Mouse (Mus musculus): ENCODE data around the gene Capn15. TPM values are rescaled to one million over a fixed set of nuclear protein-coding genes. Genes with fewer than 3 reads are reported as not detected.

Capn15 gene
- polyA plus RNA-seq, 1 experiment, result 49.5 TPM

DNA sequence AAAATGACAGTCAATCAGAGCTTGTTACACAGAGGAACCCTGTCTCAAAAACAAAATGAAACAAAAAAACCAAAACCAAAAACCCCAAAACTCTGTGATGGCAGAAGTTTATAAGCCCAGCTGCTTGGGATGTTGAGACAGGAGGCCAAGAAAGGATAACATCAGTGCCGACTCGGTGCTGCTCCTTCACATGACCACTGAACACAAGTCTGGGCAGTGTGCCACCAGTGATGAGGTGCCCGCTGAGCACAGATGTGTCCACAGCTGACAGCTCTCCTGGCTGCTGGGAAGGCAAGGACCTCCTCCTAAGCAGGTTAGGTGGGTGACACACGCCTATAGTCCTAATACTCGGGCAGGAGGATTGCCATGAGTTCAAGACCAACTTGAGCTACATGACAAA, 63.5 kb downstream of the Capn15 start:
- no peak for TF ChIP-seq GATA1 (IDR thresholded peaks at IDR 0.05; ENCODE audit: low read length)

DNA sequence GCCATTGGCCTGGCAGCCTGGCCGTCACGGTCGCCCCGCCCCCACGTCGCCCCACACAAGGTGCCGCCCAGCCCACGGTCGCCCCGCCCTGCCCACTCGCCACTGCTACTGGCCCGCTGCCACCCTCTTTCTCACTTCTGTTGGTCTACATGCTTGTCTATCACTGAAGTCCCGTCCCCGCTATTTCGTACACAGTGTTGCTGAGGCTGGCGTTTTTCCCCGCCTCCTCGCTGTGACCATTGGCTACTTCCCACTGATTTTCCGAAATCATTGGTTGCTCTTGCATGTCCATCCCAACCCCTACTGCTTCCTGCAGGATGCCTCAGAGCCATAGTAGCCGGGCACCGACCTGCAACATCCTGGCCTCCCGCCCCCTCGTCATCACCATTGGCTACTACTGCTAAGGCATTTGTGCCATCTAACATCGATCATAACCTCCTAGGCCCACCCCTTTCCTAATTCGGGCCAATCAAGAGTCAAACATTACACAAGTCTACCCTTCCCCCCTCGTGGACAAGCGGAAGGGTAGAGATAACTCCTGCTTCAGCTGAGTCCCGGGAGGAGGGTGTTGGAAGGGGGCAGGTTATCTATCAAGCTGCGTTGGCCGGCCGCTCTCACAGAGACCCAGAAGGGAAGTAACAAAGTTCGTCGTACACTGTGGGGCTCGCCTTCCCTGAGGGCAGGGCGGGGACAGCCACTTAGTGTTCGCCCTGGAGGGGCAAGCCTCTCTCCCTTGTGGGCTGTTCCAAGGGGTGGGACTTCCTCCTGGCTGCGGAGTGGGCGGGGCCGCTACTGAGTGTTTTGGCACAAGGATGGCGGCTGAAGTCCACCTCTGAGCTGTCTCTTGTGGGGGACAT, 65.6 kb downstream of the Capn15 start:
- TF ChIP-seq GATA1 (IDR thresholded peaks at IDR 0.05; ENCODE audit: low read length), result no peak

DNA sequence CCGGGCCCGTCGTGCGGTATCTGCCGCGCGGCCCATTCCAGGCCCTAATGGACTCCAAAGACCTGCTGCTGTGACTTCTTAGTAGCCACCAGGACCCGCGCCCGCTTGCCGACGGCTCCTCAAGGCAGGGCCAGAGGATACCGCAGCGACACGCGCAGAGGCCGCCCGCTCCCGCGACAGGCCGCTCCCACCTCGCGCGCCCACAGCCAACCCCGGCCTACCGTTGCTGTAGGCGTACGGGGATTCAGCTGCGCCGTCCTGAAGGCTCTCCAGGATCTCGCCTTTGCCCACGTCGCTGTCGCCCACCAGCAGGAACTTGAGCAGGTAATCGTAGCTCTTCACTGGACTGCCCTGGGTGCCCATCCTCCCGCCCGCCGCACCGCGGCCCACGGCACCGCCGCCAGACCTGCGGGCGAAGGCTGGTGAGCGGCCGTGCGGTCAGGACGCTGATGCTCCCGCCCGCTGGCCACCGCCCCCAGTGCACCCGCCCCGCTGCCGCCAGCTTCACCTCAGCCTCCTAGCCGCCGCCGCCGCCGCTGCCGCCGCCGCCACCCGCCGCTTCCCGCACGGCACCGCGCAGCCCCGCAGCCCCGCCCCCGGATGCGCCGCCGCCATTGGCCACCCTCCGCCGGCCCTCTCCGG, 66.3 kb downstream of the Capn15 start, which contains the start of gene Rab40c:
Gene Rab40c (minus strand): TSS at position 584 of the 642 bp plus-strand sequence.
- no peak for TF ChIP-seq GATA1 (IDR thresholded peaks at IDR 0.05; ENCODE audit: low read length)

DNA sequence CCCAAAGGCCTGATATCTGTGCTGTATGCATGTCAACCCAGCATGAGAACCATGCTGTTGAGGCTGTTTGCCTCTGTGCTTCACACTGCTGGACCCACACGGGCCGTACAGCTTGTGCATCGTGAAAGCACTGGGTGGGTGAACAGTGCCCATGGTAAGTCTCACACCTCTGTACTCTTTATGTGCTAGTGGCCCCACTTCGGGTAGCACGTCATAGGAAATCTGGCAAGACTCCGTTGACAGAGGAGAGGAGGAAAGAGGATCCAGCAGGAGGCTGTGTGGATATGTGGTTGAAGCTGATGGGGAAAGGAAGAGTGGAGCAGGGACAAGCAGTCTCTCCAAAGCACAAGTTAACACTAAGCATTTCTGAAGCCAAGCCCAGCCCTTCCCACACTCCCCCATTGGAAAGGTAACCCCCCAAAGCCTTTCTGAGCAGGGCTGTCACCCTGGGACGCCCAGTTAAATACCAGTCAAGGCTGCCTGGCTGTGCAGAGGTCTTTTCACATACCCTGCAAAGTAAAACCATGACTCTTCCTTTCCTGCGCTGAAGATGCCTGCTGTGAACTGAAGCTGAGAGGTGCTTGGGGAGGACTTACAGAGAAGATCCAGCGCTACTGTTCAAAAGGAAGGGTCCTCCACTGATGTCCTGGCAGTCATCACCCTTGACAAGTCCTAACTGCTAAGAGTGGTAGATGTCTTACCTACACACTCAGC, 67.4 kb downstream of the Capn15 start:
- TF ChIP-seq GATA1 (IDR thresholded peaks at IDR 0.05; ENCODE audit: low read length), result no peak

DNA sequence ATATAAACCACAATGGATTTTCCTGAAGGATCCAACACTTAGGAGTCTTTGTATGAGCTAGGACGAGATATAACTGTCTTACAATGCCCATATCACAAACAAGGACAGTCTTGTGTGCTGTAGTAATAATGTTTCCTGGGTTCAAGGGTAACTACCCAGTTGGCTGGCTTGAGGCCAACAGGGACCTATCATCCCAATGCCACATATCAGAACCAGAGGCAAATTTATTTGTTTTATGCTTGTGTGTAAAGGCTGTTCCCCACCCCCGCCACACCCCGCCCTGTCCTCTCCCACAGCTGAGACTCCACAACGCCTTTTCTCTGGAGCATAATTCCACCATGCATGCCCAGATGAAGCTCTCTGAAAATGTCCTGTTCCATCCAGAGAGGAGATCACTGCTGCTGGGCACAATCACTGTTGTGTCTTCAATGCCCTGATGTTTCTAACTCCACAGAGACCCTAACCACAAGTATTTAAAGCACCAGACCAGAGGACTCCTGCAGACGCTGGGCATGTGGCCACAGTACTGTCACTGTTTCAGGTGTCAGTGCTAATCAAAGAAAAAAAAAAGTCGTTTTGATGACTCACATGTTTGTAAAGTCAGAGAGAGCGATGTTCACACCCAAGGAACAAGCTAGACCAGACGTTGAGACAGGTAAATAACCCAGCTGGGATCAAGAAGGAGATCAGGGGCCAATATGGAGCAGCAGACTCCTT, 68.5 kb downstream of the Capn15 start:
- no peak for TF ChIP-seq GATA1 (IDR thresholded peaks at IDR 0.05; ENCODE audit: low read length)

DNA sequence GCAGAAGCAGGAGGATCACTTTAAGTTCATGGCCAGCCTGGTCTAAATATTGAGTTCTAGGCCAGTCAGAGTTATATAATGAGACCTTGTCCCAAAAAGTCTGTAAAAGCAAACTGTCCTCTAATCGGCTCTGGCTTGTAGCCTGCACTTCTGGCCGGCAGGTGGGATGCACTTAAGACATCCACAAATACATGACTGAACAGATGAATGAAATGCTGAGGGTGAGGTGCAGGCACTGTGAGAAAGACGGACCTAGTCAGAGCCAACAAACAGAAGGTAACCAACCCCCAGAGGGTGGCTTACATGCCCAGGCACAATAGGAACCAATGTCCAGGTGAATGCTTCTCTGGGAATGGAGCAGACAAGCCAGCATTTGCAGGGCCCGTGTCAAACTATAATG, 71.3 kb downstream of the Capn15 start:
- no peak for TF ChIP-seq GATA1 (IDR thresholded peaks at IDR 0.05; ENCODE audit: low read length)

DNA sequence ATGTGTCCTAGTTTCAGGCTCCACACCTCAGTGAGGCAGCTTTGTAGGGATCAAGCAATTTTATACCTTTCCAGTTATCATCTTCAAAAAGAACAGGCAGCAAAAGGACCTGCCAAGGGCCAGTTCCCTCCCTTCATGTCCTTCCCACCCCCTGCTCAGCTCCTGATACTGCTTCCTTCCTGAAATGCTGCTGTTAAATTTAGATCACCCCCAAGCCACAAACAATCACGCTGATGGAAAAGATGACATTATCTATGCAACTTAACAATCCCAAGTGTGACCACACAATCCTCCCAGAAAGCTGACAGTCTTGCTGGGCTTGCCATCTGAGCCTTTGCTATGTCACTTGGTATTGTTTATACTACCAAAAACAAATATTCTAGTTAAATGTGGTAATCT, 71.7 kb downstream of the Capn15 start:
- TF ChIP-seq GATA1 (IDR thresholded peaks at IDR 0.05; ENCODE audit: low read length), result peak; percentile 43

DNA sequence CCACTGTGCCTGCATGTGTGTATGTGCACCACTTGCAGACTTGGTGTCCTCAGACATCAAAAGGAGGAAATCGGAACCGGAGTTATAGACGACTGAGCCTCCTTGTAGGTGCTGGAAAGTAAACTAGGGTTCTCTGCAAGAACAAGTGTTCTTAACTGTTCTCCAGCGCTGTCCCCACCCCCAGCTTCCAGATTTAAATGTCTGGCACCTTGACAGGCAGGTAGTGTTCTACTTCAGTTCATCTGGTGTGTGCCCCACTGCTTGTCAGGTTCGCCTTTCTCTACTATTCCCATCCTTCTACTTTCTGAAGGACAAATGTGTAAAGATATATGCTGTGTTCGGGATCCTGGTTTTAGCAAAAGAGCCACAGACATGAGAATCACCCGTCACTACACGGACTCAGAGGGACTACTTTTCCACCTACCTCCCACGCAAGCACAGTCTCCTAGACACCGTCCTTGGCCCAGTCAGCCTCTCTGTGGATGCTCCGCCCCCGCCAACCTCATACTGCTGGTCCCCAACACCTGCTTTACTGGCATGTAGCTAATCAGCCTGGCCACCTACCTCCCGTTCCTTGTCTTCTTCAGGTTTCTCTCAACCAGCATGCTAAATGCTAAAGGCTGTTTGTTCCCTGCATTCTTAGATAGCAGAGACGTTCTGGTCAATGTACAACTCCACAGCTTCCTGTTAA, 72.3 kb downstream of the Capn15 start:
- no peak for TF ChIP-seq GATA1 (IDR thresholded peaks at IDR 0.05; ENCODE audit: low read length)

DNA sequence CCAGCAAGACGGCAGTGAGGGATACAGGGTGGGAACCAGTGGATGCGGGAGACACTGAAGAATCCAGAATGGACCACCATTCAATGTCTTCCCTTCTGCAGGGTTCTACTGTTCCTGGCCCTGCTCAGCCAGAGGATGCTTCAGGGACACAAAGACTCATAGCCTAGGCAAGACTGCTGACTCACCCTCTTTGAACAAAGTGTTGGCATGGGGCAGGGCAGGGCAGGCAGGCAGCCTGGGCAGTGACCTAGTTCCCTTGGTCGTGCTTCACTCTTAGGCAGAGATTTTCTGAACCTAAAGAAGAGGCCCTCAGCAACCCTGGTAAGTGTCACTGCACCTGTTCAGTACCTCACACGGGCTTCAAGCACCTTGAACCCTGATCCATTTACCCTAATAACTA, 73.8 kb downstream of the Capn15 start:
- no peak for TF ChIP-seq GATA1 (IDR thresholded peaks at IDR 0.05; ENCODE audit: low read length)

Other genes starting within 250 kb of the Capn15 start
- gene Mslnl, start 249.8 kb downstream of the Capn15 start, polyA plus RNA-seq (2012), result not detected in 2 replicates
- not detected in 2 replicates for gene Msln, start 231.4 kb downstream of the Capn15 start, polyA plus RNA-seq (2012)
- 17.0 and 20.0 TPM in 2 replicates for gene Narfl, start 212.0 kb downstream of the Capn15 start, polyA plus RNA-seq (2012)
- gene Haghl, start 200.1 kb downstream of the Capn15 start, polyA plus RNA-seq (2012), result 31.3 and 32.7 TPM in 2 replicates
- gene Ccdc78, start 199.2 kb downstream of the Capn15 start, polyA plus RNA-seq (2012), result 0.04 TPM in 1 of 2 replicates, not detected in the other
- 28.7 and 30.6 TPM in 2 replicates for gene Fam173a, start 192.9 kb downstream of the Capn15 start, polyA plus RNA-seq (2012)
- not detected in 2 replicates for gene AC134908.4, start 190.1 kb downstream of the Capn15 start, polyA plus RNA-seq (2012)
- gene Metrn, start 188.7 kb downstream of the Capn15 start, polyA plus RNA-seq (2012), result 182 and 238 TPM in 2 replicates
- gene Fbxl16, start 176.7 kb downstream of the Capn15 start, polyA plus RNA-seq (2012), result not detected in 2 replicates
- gene Wdr24, start 162.2 kb downstream of the Capn15 start, polyA plus RNA-seq (2012), result 4.2 and 10.5 TPM in 2 replicates
- 0.11 TPM in 2 replicates for gene Jmjd8, start 156.9 kb downstream of the Capn15 start, polyA plus RNA-seq (2012)
- 90.4 and 95.1 TPM in 2 replicates for gene Stub1, start 152.4 kb downstream of the Capn15 start, polyA plus RNA-seq (2012)
- gene Rhbdl1, start 148.5 kb downstream of the Capn15 start, polyA plus RNA-seq (2012), result 1.9 and 2.4 TPM in 2 replicates
- gene Gm20683, start 144.0 kb downstream of the Capn15 start, polyA plus RNA-seq (2012), result 10.1 and 12.3 TPM in 2 replicates
- 207 and 251 TPM in 2 replicates for gene Rhot2, start 140.9 kb downstream of the Capn15 start, polyA plus RNA-seq (2012)
- gene Wdr90, start 124.3 kb downstream of the Capn15 start, polyA plus RNA-seq (2012), result 6.9 and 14.5 TPM in 2 replicates
- gene Mcrip2, start 117.0 kb downstream of the Capn15 start, polyA plus RNA-seq (2012), result 175 and 225 TPM in 2 replicates
- 67.3 and 82.1 TPM in 2 replicates for gene Mettl26, start 110.7 kb downstream of the Capn15 start, polyA plus RNA-seq (2012)
- 1.6 and 1.9 TPM in 2 replicates for gene Wfikkn1, start 104.9 kb downstream of the Capn15 start, polyA plus RNA-seq (2012)
- gene Rab40c, start 66.1 kb downstream of the Capn15 start, polyA plus RNA-seq (2012), result 12.9 and 13.4 TPM in 2 replicates
- 89.1 and 149 TPM in 2 replicates for gene Pigq, start 40.9 kb downstream of the Capn15 start, polyA plus RNA-seq (2012)
- 0.31 and 0.85 TPM in 2 replicates for gene Nhlrc4, start 40.8 kb downstream of the Capn15 start, polyA plus RNA-seq (2012)
- gene A930017K11Rik, start 33.2 kb downstream of the Capn15 start, polyA plus RNA-seq (2012), result 0.12 and 0.15 TPM in 2 replicates
- 12.7 and 17.0 TPM in 2 replicates for gene Rab11fip3, start 83.8 kb upstream of the Capn15 start, polyA plus RNA-seq (2012)
- 0.24 and 0.41 TPM in 2 replicates for gene Decr2, start 104.5 kb upstream of the Capn15 start, polyA plus RNA-seq (2012)
- 120 and 155 TPM in 2 replicates for gene Nme4, start 109.8 kb upstream of the Capn15 start, polyA plus RNA-seq (2012)
- 1.8 and 2.1 TPM in 2 replicates for gene Tmem8, start 127.5 kb upstream of the Capn15 start, polyA plus RNA-seq (2012)
- 257 and 305 TPM in 2 replicates for gene Mrpl28, start 137.7 kb upstream of the Capn15 start, polyA plus RNA-seq (2012)
- gene Axin1, start 152.9 kb upstream of the Capn15 start, polyA plus RNA-seq (2012), result 45.3 and 47.1 TPM in 2 replicates
- 3.8 and 5.2 TPM in 2 replicates for gene Pdia2, start 213.3 kb upstream of the Capn15 start, polyA plus RNA-seq (2012)
- gene Rgs11, start 217.2 kb upstream of the Capn15 start, polyA plus RNA-seq (2012), result 8.4 and 8.7 TPM in 2 replicates
- gene Arhgdig, start 222.0 kb upstream of the Capn15 start, polyA plus RNA-seq (2012), result 31.2 and 41.8 TPM in 2 replicates